Mouse (Mus musculus) midbrain, embryonic 14.5 days (tissue): ENCODE data around the gene Kcnip4. TPM values are rescaled to one million over a fixed set of nuclear protein-coding genes. Genes with fewer than 3 reads are reported as not detected.

Source experiments
- ATAC-seq: fragments of 200-750 bp; cut with Nextera tagmentation; 2 replicates; pipeline ENCODE4 v1.8.0; 2017; ENCODE audit warnings: moderate number of reproducible peaks, moderate library complexity; ENCODE audit not compliant: low FRiP score, low TSS enrichment
- DNase-seq: peaks from one replicate; pipeline ENCODE4 v3.0.0-alpha.2; 2015
- H3K27ac ChIP-seq: fragments of 300-500 bp; sonication (generic); replicated peaks from 2 replicates; pipeline ENCODE4 v1.5.1; 2014; ENCODE audit warnings: mild to moderate bottlenecking, low read depth, low read length, moderate library complexity
- H3K27me3 ChIP-seq: fragments of 300-500 bp; sonication (generic); 2 replicates; pipeline ENCODE4 v1.6.1; 2014; ENCODE audit warnings: low read length, control low read depth, mixed read lengths; ENCODE audit not compliant: control insufficient read depth, insufficient read depth
- H3K36me3 ChIP-seq: fragments of 300-500 bp; sonication (generic); 2 replicates; pipeline ENCODE4 v1.6.1; 2014; ENCODE audit warnings: low read length, control low read depth; ENCODE audit not compliant: control insufficient read depth, insufficient read depth
- H3K4me1 ChIP-seq: fragments of 300-500 bp; sonication (generic); 2 replicates; pipeline ENCODE4 v1.6.1; 2014; ENCODE audit warnings: mild to moderate bottlenecking, antibody characterized with exemption, low read length, control low read depth; ENCODE audit not compliant: control insufficient read depth, insufficient read depth
- H3K4me2 ChIP-seq: fragments of 300-500 bp; sonication (generic); 2 replicates; pipeline ENCODE4 v1.6.1; 2014; ENCODE audit warnings: mild to moderate bottlenecking, low read length, moderate library complexity
- H3K4me3 ChIP-seq: fragments of 300-500 bp; sonication (generic); replicated peaks from 2 replicates; pipeline ENCODE4 v1.5.1; 2014; ENCODE audit warnings: low read depth, low read length
- H3K9ac ChIP-seq: fragments of 300-500 bp; sonication (generic); replicated peaks from 2 replicates; pipeline ENCODE4 v1.6.1; 2014; ENCODE audit warnings: mild to moderate bottlenecking, low read length, moderate library complexity
- H3K9me3 ChIP-seq: fragments of 300-500 bp; sonication (generic); 2 replicates; pipeline ENCODE4 v1.6.1; 2016; ENCODE audit warnings: low read length, control low read depth, mixed read lengths; ENCODE audit not compliant: control insufficient read depth
- WGBS: fragments of 180-500 bp; shearing (Covaris S2); extraction: QIAGEN DNeasy Blood & Tissue Kit; methylation state at CpG from one replicate; pipeline ENCODE4 v1.1.7; 2014; 5-methylcytosine and 5-hydroxymethylcytosine counted together
- polyA plus RNA-seq: library from polyadenylated mRNA; unstranded; fragments of >200 nt; fragmentation: Nextera tagmentation; extraction: Ambion mirVana; gene quantifications from 2 replicates; pipeline ENCODE4 v1.2.1, GENCODE M21; 2014

The Kcnip4 gene
- polyA plus RNA-seq, 1 experiment from 2014 or later = 18.6 TPM

DNA sequence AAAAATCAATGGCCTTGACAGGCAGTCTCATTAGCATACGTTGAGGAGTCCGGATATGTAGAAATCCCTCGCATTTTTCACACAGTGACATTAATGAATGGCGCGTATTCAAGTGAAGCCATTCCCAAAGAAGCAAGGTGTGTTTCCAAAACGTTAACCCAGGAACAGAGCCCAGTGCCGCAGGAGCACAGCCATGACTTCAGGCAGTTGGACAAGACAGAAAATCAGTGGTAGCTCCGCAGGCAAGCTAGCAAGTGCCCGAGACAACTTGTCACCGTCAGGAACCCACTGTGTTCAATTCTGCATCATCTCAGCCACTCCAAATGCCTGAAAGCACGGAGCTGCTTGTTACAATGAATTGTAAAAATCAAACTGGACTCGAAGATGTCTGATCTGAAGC, 1014.5 kb downstream of the Kcnip4 start:
- H3K4me2 ChIP-seq = no peak overlapping the region
- WGBS = 76% methylated on average over 12 of the region's 12 CpGs
- DNase-seq = no peak
- no peak for ATAC-seq
- H3K9ac ChIP-seq = no peak overlapping the region
- no peaks in the 10 kb centered on the region for H3K27me3 ChIP-seq
- H3K4me1 ChIP-seq = no peaks in the 10 kb centered on the region
- H3K9me3 ChIP-seq = no peaks in the 10 kb centered on the region
- H3K4me3 ChIP-seq = no peak overlapping the region
- H3K27ac ChIP-seq = no peak overlapping the region
- H3K36me3 ChIP-seq = no peaks in the 10 kb centered on the region

- Histone ChIP-seq H3K36me3 (no peaks in the 10 kb centered on the region), H3K27ac (no peak overlapping the region), H3K4me3 (no peak overlapping the region), H3K4me2 (no peak overlapping the region), H3K4me1 (no peaks in the 10 kb centered on the region), H3K9ac (no peak overlapping the region), H3K9me3 (no peaks in the 10 kb centered on the region), H3K27me3 (no peaks in the 10 kb centered on the region)
- DNase-seq = no peak
- WGBS = 79% methylated on average over 18 of the region's 18 CpGs
- no peak for ATAC-seq
Measured at GRCm38 (mm10) chr5:48509194-48509930, 1015.3 kb downstream of the Kcnip4 start.

GRCm38 (mm10) chr5:48503094-48503493, 1021.6 kb downstream of the Kcnip4 start:
- WGBS = 85% methylated on average over 3 of the region's 3 CpGs

GRCm38 (mm10) chr5:48502442-48502841, 1022.3 kb downstream of the Kcnip4 start:
- H3K9ac ChIP-seq = no peak overlapping the region
- H3K4me2 ChIP-seq = no peak overlapping the region
- H3K27me3 ChIP-seq = no peaks in the 10 kb centered on the region
- no peaks in the 10 kb centered on the region for H3K36me3 ChIP-seq
- no peaks in the 10 kb centered on the region for H3K9me3 ChIP-seq
- ATAC-seq (no peak), DNase-seq (no peak)
- no peaks in the 10 kb centered on the region for H3K4me1 ChIP-seq
- no peak overlapping the region for H3K27ac ChIP-seq
- H3K4me3 ChIP-seq = no peak overlapping the region

More at GRCm38 (mm10) chr5:48503094-48503493, 1021.6 kb downstream of the Kcnip4 start:
- Histone ChIP-seq H3K4me1 (no peaks in the 10 kb centered on the region), H3K9me3 (no peaks in the 10 kb centered on the region), H3K27ac (no peak overlapping the region), H3K4me3 (no peak overlapping the region), H3K27me3 (no peaks in the 10 kb centered on the region), H3K36me3 (no peaks in the 10 kb centered on the region), H3K4me2 (no peak overlapping the region), H3K9ac (no peak overlapping the region)
- ATAC-seq (no peak), DNase-seq (no peak)

DNA sequence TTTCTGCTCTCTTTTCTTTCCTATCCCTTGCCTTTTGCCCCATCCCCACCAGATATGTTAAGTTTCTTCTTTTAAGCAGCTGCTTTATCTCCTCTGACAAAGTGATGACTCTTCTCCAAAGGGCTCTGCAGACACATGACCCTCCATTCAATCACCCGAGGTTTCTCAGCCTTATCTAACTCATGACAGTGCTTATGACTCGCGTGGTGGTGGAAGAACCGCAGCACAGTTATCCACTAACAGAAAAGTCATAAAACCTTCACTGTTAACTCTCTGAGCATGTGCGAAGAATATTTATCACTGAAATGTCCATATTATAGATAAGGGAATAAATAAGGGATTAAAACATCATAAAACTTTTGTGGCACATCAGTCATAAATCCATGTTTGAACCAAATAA, 1024.5 kb downstream of the Kcnip4 start:
- no peak overlapping the region for H3K4me2 ChIP-seq
- DNase-seq = no peak
- no peak overlapping the region for H3K27ac ChIP-seq
- WGBS = 90% methylated on average over 5 of the region's 5 CpGs
- no peak overlapping the region for H3K4me3 ChIP-seq
- H3K9ac ChIP-seq = no peak overlapping the region
- no peak for ATAC-seq
- no peaks in the 10 kb centered on the region for H3K4me1 ChIP-seq
- H3K36me3 ChIP-seq = no peaks in the 10 kb centered on the region
- H3K9me3 ChIP-seq = no peaks in the 10 kb centered on the region
- H3K27me3 ChIP-seq = no peaks in the 10 kb centered on the region

DNA sequence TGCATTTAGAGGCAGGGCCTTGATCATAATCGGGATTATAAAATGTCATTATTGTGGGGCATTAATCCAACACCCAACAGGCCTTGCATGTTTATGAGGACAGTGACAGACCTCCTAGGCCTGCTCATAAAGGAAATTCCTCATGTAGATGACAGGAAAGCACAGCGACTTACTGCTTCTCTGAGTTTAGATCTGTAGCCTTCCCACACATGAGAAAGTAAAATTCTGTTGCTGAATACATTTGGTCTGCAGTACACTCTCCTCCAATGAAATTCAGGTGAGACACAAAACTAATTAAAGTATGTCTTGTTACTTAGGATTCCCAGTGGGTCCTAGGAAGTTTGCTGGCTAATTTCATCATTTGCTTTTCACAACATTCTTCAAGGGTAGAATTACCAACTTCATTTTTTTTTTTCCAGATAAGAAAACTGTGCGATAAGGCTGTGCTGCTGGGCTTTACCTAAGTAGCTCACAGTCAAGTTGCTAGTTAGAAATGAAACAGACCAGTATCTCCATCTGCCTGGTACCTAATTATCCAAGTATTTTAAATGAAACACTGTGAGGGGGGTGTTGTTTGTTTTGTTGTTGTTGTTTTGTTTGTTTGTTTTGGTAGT, 1033.7 kb downstream of the Kcnip4 start:
- DNase-seq (no peak), ATAC-seq (no peak)
- WGBS = 86% methylated on average over 3 of the region's 3 CpGs
- H3K36me3 ChIP-seq = no peaks in the 10 kb centered on the region
- no peaks in the 10 kb centered on the region for H3K27me3 ChIP-seq
- H3K27ac ChIP-seq = no peak overlapping the region
- no peak overlapping the region for H3K9ac ChIP-seq
- H3K4me2 ChIP-seq = no peak overlapping the region
- no peaks in the 10 kb centered on the region for H3K9me3 ChIP-seq
- no peak overlapping the region for H3K4me3 ChIP-seq
- H3K4me1 ChIP-seq = 0 out of 2 replicates have a peak, but pooled peaks cover 2% of the 10 kb centered on the region

- H3K9ac ChIP-seq = no peak overlapping the region
- H3K27ac ChIP-seq = no peak overlapping the region
- H3K4me2 ChIP-seq = no peak overlapping the region
- H3K36me3 ChIP-seq = no peaks in the 10 kb centered on the region
- 23% methylated on average over 5 of the region's 5 CpGs for WGBS
- DNase-seq = peak; percentile 25
- H3K9me3 ChIP-seq = no peaks in the 10 kb centered on the region
- no peaks in the 10 kb centered on the region for H3K27me3 ChIP-seq
- H3K4me1 ChIP-seq = 0 out of 2 replicates have a peak, but pooled peaks cover 2% of the 10 kb centered on the region
- ATAC-seq = peak; percentile 37; the same call in 1 of the 2 replicates
- no peak overlapping the region for H3K4me3 ChIP-seq
Measured at GRCm38 (mm10) chr5:48489549-48490288, 1035.0 kb downstream of the Kcnip4 start.

DNA sequence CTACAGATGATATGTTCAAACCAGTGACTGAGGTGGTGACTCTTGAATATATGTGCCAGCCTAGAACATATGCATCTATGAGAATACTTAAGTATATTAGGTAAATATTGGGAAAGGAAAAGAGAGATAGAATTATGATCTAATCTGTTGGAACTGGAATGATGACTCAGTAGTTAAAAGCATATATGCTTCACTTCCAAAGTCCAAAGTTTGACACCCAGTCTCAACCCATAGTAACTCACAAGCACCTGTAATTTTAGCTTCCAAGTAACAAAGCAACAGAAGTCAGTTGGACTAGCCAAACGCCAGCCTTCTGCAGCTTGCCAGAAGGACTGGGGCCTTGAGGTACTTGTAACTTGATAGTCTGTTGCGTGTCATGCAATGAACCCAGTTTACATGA, 1041.6 kb downstream of the Kcnip4 start:
- no peaks in the 10 kb centered on the region for H3K9me3 ChIP-seq
- no peaks in the 10 kb centered on the region for H3K36me3 ChIP-seq
- H3K4me1 ChIP-seq = no peaks in the 10 kb centered on the region
- ATAC-seq (no peak), DNase-seq (no peak)
- no peak overlapping the region for H3K4me2 ChIP-seq
- no peak overlapping the region for H3K4me3 ChIP-seq
- WGBS = 90% methylated on average over 2 of the region's 2 CpGs
- H3K9ac ChIP-seq = no peak overlapping the region
- H3K27me3 ChIP-seq = no peaks in the 10 kb centered on the region
- H3K27ac ChIP-seq = no peak overlapping the region
